In genomic region chr6:38715881-38716280, GRCm38 (mm10) we compare ENCODE assay signal across 16 mouse cellular contexts.
"Had no signal": no experiment of that assay in that cellular context is flagged by ENCODE, and none has a peak within 500 bp of the region (broad histone marks: within the 10 kb centered on the region; RNA-seq: fewer than 3 reads in every experiment).

No protein-coding gene starts in this region.

- H3K4me1 ChIP-seq: neural tube, embryonic 15.5 days; stomach, embryonic 15.5 days had no signal

- H3K27ac ChIP-seq: neural tube, embryonic 13.5 days; neural tube, embryonic 15.5 days; stomach, embryonic 15.5 days; stomach, postnatal 0 days had no signal

- H3K9ac ChIP-seq: neural tube, embryonic 13.5 days; neural tube, embryonic 15.5 days; stomach, embryonic 15.5 days had no signal

- H3K4me3 ChIP-seq: neural tube, embryonic 13.5 days; neural tube, embryonic 15.5 days; stomach, embryonic 15.5 days had no signal

- H3K9me3 ChIP-seq: neural tube, embryonic 13.5 days; neural tube, embryonic 15.5 days; stomach, embryonic 15.5 days had no signal

- H3K4me2 ChIP-seq: neural tube, embryonic 13.5 days; neural tube, embryonic 15.5 days; stomach, embryonic 15.5 days had no signal

- H3K27me3 ChIP-seq: neural tube, embryonic 13.5 days; neural tube, embryonic 15.5 days; stomach, embryonic 15.5 days had no signal

- DNase-seq: retina, postnatal 1 day; right cerebral cortex, adult 18-20 months; right cerebral cortex, postnatal 14 days; right cerebral cortex, postnatal 25 days; right cerebral cortex, postnatal 4 days; spleen, adult 18-20 months; thymus, adult 18-20 months; thymus, adult 2 months; thymus, postnatal 14 days; thymus, postnatal 25 days; thymus, postnatal 36 days; thymus, postnatal 4 days had no signal
